Mouse (Mus musculus): ENCODE results near the gene Mrpl57.
A peak's percentile ranks its signal among the peaks of the same experiment; 100 is the strongest.
"Not testable (repeated sequence)": the region's sequence is repeated elsewhere in the genome, so short reads cannot be mapped to it uniquely, and the experiment has no call there.

Mrpl57 gene

GRCm38 (mm10) chr14:57825788-57826751 is at the start of gene Mrpl57, which contains the start of gene Ska3:
Gene Mrpl57 (plus strand): TSS chr14:57826234.
Gene Ska3 (minus strand): TSS chr14:57826185.
- DNase-seq = peak; percentile 89 to 90

GRCm38 (mm10) chr14:57787406-57787805 is 38.6 kb upstream of the Mrpl57 start:
- no peak for DNase-seq

GRCm38 (mm10) chr14:57789311-57789710 is 36.7 kb upstream of the Mrpl57 start:
- DNase-seq = no peak

- DNase-seq = no peak
Measured at GRCm38 (mm10) chr14:57789759-57790158, 36.3 kb upstream of the Mrpl57 start.

GRCm38 (mm10) chr14:57791171-57791570 is 34.9 kb upstream of the Mrpl57 start:
- DNase-seq = no peak

- peak in 1 of 2 experiments; percentile 16 for DNase-seq
Measured at GRCm38 (mm10) chr14:57797551-57797950, 28.5 kb upstream of the Mrpl57 start.

- peak; percentile 95 to 96 for DNase-seq
Measured at GRCm38 (mm10) chr14:57797991-57798931, 27.8 kb upstream of the Mrpl57 start, which contains the start of gene Sap18. Gene Sap18 (plus strand): TSS chr14:57798180.

GRCm38 (mm10) chr14:57803731-57804130 is 22.3 kb upstream of the Mrpl57 start:
- DNase-seq = no peak

GRCm38 (mm10) chr14:57808558-57808957 is 17.5 kb upstream of the Mrpl57 start:
- DNase-seq = no peak

GRCm38 (mm10) chr14:57810886-57811285 is 15.1 kb upstream of the Mrpl57 start:
- no peak for DNase-seq

GRCm38 (mm10) chr14:57811844-57812243 is 14.2 kb upstream of the Mrpl57 start:
- no peak for DNase-seq

GRCm38 (mm10) chr14:57820839-57821238 is 5.2 kb upstream of the Mrpl57 start:
- DNase-seq = no peak

GRCm38 (mm10) chr14:57827284-57827683 is 1.2 kb downstream of the Mrpl57 start:
- DNase-seq = no peak

- no peak for DNase-seq
Measured at GRCm38 (mm10) chr14:57833526-57833925, 7.5 kb downstream of the Mrpl57 start.

- no peak for DNase-seq
Measured at GRCm38 (mm10) chr14:57835157-57835556, 9.1 kb downstream of the Mrpl57 start.

- DNase-seq = no peak
Measured at GRCm38 (mm10) chr14:57844535-57844934, 18.5 kb downstream of the Mrpl57 start.

GRCm38 (mm10) chr14:57848061-57848460 is 22.0 kb downstream of the Mrpl57 start:
- not testable (repeated sequence) for DNase-seq

- no peak for DNase-seq
Measured at GRCm38 (mm10) chr14:57848646-57849045, 22.6 kb downstream of the Mrpl57 start.

GRCm38 (mm10) chr14:57850330-57850729 is 24.3 kb downstream of the Mrpl57 start:
- DNase-seq = no peak

- no peak for DNase-seq
Measured at GRCm38 (mm10) chr14:57852961-57853360, 26.9 kb downstream of the Mrpl57 start.

GRCm38 (mm10) chr14:57856037-57856436 is 30.0 kb downstream of the Mrpl57 start:
- DNase-seq = not testable (repeated sequence)

GRCm38 (mm10) chr14:57858601-57859000 is 32.6 kb downstream of the Mrpl57 start:
- DNase-seq = no peak

GRCm38 (mm10) chr14:57859520-57859919 is 33.5 kb downstream of the Mrpl57 start:
- no peak for DNase-seq
